Mouse (Mus musculus) urinary bladder, postnatal 14 days (tissue): ENCODE results near the gene Snd1.
A peak's percentile ranks its signal among the peaks of the same experiment; 100 is the strongest.
"Not testable (repeated sequence)": the region's sequence is repeated elsewhere in the genome, so short reads cannot be mapped to it uniquely, and the experiment has no call there.

Experiments
- DNase-seq: peaks from one replicate; pipeline ENCODE4 v3.0.0; 2021; ENCODE audit warnings: low spot score

Gene Snd1

GRCm38 (mm10) chr6:28914981-28915380 lies 440.0 kb downstream of the Snd1 start:
- no peak for DNase-seq

GRCm38 (mm10) chr6:28916630-28917029 lies 441.7 kb downstream of the Snd1 start:
- DNase-seq, result no peak

DNA sequence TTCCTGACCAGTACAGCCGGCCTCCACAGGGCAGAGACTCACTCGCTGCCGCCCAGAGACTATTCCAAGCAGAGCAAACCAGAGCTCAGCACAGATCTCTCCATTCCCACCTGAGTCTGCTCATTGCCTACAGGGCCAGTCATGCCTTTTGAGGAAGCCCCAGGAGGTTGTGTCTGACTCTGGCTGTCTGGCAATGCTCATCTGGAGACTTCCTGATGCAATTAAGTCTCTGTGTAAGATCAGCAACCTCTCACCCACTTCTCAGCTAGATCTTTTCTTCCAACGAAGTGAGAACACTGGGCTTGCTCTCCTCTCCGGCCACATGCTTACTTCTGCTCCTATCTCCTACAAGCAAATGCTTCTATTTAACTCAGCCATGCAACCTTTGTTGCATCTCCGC lies 444.4 kb downstream of the Snd1 start:
- DNase-seq, result no peak

DNA sequence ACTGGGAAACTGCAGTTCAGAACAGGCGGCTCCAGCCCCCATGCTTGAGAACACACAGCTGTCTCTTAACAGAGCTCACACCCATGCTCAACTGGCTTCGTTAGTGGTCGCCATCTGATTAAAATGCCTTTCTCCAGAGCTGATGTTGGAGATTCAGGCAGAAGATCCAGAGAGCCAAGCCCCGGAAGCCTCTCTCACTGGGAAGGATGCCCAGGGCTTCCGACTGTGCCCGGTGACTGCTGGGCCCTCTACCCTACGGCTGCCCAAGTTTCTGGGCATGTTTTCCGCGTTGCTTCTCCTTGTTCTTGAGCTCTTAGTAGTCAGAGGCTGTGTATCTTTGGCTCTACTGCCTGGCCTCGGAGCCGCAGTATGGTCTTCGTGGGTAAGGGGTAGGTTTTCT lies 447.4 kb downstream of the Snd1 start:
- no peak for DNase-seq

DNA sequence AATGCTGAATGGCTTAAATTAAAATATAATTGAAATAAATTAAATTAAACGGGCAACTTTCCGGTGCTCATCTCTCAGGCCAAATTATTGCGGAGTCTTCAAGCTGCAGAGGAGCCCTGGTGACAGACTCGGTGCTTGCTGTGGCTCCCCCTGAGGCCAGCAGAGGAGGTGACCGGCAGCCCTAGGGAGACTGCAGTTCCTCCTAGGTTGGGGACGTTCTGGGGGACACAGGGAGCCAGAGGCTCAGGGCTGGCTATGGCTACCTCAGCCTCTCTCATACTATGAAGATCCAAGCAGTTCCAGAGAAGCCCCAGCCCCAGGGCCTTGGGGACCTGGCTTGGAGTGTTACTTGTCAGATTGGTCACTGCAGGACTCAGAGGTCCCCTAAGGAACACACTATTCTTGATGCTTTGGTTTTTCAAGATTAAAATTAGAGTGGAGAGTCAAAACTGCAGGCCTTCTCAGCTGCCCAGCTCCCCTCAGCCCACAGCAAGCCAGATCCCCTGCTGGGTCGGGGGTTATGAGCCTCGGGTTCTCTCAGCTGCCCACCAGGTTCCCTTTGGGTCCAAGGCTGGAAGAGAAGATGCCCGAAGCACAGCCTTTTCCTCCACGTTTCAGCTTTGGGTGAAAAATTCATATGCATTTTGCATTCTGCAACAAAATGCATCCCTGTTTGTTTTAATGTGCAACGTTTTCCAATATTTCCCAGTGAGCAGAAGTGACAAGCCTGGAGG lies 448.3 kb downstream of the Snd1 start:
- no peak for DNase-seq

DNA sequence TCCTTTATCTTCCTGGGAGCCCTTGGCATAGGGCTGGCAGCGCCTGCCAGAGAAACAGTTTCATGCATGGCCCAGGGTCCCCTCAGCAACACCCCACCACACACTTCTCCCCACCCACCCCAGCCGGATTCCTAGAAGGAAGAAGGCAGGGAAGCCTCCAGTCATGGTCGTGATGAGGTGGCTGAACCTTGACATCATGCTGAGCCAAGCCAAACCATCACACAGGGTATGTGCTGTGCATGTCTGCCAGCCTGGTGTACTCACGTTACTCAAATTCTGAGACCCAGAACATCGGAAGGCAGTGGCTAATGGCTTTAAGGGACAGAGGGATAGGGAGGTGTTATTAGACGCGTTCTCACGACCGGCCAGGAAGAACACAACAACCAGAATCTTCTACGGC lies 448.9 kb downstream of the Snd1 start:
- DNase-seq, result no peak

GRCm38 (mm10) chr6:28927987-28928386 lies 453.0 kb downstream of the Snd1 start:
- DNase-seq, result not testable (repeated sequence)

- not testable (repeated sequence) for DNase-seq
These were observed 454.3 kb downstream of the Snd1 start for GRCm38 (mm10) chr6:28929169-28929803.

DNA sequence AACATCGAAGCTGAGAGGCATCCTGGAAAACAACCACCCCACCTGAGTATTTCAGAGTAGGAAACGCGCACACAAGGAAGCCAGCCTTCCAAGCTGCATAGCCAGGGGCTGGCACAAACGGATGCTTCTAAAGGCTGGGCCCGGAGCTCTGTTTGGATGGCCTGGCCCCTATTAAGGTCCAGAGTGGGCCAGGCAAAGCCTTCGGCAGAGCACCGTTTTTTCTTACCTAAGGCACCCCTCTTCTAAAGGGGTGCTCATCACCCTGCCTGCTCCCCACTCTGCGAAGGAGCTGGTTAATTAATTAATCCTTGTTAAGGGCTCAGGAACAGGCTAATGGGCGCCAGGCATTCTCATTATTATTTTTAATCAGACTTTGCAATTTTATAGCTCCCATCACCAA lies 456.3 kb downstream of the Snd1 start:
- DNase-seq, result no peak

GRCm38 (mm10) chr6:28931636-28932327 lies 456.8 kb downstream of the Snd1 start:
- DNase-seq, result no peak

DNA sequence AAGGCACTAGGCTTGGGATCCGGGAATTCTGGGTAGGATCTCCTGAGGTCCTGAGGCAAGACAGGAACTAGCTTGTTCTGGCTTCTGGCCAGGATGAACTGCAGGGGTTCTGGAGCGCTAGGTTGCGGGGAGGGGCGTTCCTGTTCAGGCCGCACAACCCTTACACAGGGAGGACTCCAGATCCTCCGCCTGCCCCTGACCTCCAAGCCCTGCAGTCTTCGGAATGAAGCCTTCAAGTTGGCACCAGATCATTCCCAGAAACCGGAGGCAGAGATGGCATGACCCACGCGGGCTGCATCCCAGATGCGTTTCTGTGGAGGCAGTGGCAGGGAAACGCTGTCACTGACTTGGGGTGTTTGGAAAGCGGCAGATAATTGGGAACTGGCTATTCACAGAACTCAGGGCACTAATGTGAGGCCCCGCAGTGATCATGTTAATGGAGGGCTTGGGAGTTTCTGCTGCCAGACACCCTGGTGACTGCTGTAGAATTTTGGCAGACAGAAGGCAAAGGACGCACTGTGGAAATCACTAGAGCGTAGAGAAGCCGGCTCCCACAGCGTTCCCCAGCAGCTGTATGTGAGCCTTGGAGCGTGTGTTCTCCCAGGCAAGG lies 457.5 kb downstream of the Snd1 start:
- DNase-seq, result no peak

DNA sequence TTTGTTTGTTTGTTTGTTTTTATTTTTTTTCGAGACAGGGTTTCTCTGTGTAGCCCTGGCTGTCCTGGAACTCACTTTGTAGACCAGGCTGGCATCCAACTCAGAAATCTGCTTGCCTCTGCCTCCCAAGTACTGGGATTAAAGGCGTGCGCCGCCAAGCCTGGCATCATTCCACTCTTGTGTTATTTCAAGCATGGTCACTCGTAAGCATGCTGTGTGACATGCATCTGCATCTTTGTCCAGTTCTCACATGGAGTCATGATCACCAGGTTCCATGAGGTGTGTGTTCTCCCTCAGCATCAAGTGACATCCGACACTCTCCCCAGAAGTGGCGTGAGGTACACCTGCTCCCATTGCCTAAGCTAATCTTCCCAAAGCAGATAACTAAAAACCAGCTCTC lies 460.8 kb downstream of the Snd1 start:
- no peak for DNase-seq

DNA sequence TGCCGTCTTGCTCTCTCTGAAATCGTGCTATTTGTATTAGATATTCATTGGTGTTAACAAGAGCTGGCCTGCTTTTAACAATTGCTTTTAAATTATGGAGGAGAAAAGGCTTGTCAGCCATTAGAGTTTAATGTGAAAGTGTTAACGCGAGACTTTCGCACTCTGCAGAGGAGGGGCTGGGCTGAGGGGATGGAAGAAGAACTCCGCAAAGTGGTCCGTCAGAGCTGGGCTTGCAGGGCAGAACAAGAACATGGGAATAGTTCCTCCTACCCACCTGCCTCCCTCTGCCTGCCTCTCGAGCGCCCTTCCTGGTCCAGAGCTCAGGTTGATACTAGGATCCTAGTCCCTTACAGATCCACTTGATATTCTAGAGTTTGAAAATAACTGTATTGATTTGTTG lies 472.3 kb downstream of the Snd1 start:
- no peak for DNase-seq

- DNase-seq, result peak; percentile 64
These were observed 474.3 kb downstream of the Snd1 start for GRCm38 (mm10) chr6:28949269-28949668.

DNA sequence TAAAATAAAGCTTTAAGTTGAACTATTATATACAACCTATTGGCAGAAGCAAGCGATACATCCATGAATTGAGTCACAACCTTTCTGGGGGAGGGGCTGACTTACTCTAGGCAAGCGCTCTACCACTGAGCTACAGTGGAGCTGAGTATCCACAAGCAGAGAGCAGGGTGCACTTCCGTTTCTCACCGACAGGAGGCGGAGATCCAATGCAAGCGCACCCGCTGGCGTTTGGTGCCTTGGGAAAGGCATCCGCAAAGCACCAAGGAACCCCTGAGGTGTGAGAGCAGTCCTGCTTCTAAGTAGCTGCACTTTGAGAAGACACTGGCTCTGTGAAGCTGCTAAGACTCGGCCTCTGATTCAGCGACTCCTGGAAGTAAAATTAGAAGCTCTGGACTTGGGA lies 480.6 kb downstream of the Snd1 start:
- peak; percentile 33 for DNase-seq

- DNase-seq, result no peak
These were observed 482.5 kb downstream of the Snd1 start for GRCm38 (mm10) chr6:28957486-28957885.

DNA sequence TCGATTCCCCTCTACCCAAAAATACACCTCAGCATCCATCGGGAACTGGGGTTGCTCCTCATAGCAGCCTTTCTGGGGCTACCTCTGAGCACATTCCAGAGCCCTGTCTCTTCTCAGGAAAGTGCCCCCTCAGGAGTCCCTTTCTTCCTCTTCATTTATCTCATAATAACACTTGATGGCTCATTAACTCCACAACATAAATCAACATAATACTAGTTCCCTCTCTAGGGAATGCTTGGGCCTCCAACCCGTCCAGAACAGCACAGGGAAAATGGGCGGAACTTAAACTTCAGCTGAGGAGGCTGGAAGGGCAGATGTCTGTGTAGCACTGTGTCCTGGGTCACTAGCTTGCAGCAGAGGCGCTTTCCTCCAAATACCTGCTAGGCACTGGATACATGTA lies 488.2 kb downstream of the Snd1 start:
- DNase-seq, result no peak

DNA sequence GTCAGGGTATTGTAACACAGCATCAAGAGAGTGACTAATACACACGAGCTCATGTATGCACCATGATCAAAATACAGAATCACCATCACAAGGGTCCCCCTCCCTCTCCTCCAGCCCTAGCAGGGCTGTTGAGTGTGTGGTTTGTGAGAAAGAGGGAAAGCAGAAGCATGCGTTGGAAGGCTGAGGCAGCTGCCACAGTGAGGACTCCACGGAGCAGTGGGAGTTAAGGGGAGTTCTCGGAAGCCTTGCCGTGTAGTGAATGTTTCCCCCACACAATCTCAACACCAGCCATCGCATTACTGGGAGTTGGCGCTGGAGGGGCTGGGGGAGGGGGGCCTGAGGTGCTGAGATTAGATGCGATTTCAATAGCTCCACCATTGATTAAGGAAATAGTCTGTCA lies 490.3 kb downstream of the Snd1 start:
- DNase-seq, result no peak

DNA sequence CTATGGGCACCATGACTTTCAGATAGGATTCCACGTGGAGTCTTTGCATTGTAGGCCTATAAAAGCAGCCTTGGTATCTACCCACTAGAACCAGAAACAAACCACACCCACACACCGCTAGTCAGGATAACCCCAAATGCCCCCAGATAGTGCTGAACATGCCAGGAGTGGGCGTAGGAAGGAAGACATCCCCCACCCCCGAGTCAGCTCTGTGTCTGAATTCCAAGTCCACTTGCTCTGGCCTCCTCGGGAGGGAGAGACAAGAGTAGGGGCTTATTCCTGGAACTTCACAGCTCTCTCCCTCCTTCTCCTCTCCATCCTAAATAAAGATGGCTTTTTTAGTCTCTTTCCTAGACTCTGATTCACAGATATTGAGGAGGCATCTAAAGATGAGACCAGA lies 494.7 kb downstream of the Snd1 start:
- no peak for DNase-seq

DNA sequence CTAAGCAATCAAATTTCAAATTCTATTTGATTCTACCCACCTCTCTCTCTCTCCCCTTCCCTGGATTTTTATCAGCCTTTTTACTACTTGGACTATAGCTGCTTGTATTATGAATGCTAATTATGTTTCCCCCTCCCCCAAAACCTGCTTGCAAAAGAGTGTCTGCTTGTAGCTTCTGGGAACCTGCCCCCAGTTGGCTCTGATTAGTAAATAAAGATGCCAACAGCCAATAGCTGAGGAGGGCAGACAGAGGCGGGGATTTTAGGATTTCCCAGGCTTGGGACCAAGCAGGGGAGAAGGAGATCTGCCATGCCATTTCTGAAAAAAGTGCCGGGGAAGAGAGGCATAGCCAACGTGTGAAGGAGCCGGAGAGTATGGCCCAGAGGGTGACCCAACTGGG lies 495.8 kb downstream of the Snd1 start:
- no peak for DNase-seq

DNA sequence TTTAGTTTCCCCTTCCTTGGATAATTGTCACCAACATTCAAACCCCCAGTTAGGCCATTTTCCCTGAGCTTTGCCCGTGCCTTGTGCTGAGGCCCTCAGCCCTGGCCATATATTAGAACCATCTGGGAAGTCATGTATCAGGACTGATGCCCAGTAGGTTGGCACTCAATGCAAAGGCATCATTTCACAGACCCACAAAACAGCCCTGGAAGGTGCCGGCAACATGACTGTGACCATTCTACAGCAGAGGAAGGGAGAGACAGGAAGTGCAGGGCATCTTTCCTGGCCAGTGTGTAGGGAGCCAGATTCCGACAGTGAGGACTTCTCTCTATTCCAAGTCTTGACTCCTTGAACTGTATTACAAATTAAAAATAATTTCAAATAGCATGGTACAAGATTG lies 499.6 kb downstream of the Snd1 start:
- DNase-seq, result no peak

- DNase-seq, result peak; percentile 8
These were observed 500.2 kb downstream of the Snd1 start for GRCm38 (mm10) chr6:28975106-28975505.

GRCm38 (mm10) chr6:28978031-28978430 lies 503.1 kb downstream of the Snd1 start:
- DNase-seq, result no peak
